Mouse (Mus musculus): Measurements from ENCODE around the gene Fam83g.

DNA sequence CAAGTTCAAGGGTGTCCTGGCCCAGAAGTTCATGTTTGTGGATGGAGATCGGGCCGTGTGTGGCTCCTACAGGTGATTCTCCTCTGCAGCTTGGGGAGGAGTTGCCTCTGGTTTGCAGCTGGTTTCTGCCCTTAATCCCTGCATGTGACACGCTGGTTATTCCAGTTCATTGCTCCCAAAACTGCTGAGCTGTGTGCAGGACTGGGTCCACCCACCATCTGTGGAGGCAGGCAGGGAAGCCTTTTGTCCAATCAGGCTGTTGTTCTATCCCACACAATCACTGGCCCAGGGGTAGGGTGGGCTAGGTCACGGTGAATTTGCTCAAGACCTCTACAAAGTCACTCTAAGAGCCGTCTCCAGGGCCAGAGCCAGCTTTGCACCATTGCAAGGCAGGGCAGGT lies 17.8 kb downstream of the Fam83g start:
- TF ChIP-seq POLR2A (IDR thresholded peaks at IDR 0.05; ENCODE audit: borderline replicate concordance, extremely low read depth, low read depth, low read length) (no peak), CTCF (IDR thresholded peaks at IDR 0.05; ENCODE audit: insufficient read depth, low read length) (no peak)

Data from lung, adult 2 months (tissue).